Mouse (Mus musculus) brain, embryonic 14.5 days (tissue): ENCODE measurements around the gene Dab1. TPM values are rescaled to one million over a fixed set of nuclear protein-coding genes. Genes with fewer than 3 reads are reported as not detected.

Experiments
- DNase-seq: peaks from one replicate; pipeline ENCODE4 v3.0.0-alpha.2; 2011; ENCODE audit warnings: low read depth
- CTCF ChIP-seq: fragments of 200-500 bp; IDR thresholded peaks from 2 replicates; pipeline ENCODE4 v1.5.1; 2012; ENCODE audit warnings: inconsistent platforms, mild to moderate bottlenecking, moderate library complexity, borderline replicate concordance; ENCODE audit not compliant: insufficient read depth, insufficient read length; ENCODE audit errors: extremely low read depth
- POLR2A ChIP-seq: fragments of 200-500 bp; IDR thresholded peaks from 2 replicates; pipeline ENCODE4 v1.6.1; 2012; ENCODE audit warnings: mild to moderate bottlenecking, inconsistent platforms, borderline replicate concordance; ENCODE audit not compliant: poor library complexity, insufficient read depth, insufficient read length, severe bottlenecking; ENCODE audit errors: extremely low read depth
- polyA plus RNA-seq: library from polyadenylated mRNA; depleted of rRNA; stranded (reverse); fragments of >200 nt; gene quantifications from 2 replicates; pipeline ENCODE4 v1.2.3, GENCODE M21; 2012

Dab1 gene
- polyA plus RNA-seq, 1 experiment = 54.9 TPM

- DNase-seq = no peak
- TF ChIP-seq POLR2A (no peak), CTCF (no peak)
Observed at GRCm38 (mm10) chr4:104039588-104039987, 420.4 kb downstream of the Dab1 start.

- DNase-seq = peak; percentile 86
- TF ChIP-seq POLR2A = no peak
Observed at GRCm38 (mm10) chr4:104043441-104043840, 424.3 kb downstream of the Dab1 start.

GRCm38 (mm10) chr4:104044634-104045033 lies 425.5 kb downstream of the Dab1 start:
- peak; percentile 34 for DNase-seq
- TF ChIP-seq POLR2A (no peak), CTCF (no peak)

GRCm38 (mm10) chr4:104047966-104048804 lies 429.0 kb downstream of the Dab1 start:
- DNase-seq = no peak
- TF ChIP-seq POLR2A (no peak), CTCF (no peak)

GRCm38 (mm10) chr4:104057116-104057515 lies 438.0 kb downstream of the Dab1 start:
- no peak for DNase-seq
- TF ChIP-seq CTCF = no peak
- no peak for TF ChIP-seq POLR2A

GRCm38 (mm10) chr4:104059569-104059968 lies 440.4 kb downstream of the Dab1 start:
- TF ChIP-seq CTCF = no peak
- no peak for TF ChIP-seq POLR2A
- DNase-seq = peak; percentile 49

- peak; percentile 36 for DNase-seq
- TF ChIP-seq CTCF (no peak), POLR2A (no peak)
Observed at GRCm38 (mm10) chr4:104062356-104062755, 443.2 kb downstream of the Dab1 start.

- peak; percentile 62 for DNase-seq
Observed at GRCm38 (mm10) chr4:104066901-104067300, 447.7 kb downstream of the Dab1 start.

GRCm38 (mm10) chr4:104067748-104068147 lies 448.6 kb downstream of the Dab1 start:
- TF ChIP-seq CTCF (no peak), POLR2A (no peak)
- no peak for DNase-seq

More at GRCm38 (mm10) chr4:104066901-104067300, 447.7 kb downstream of the Dab1 start:
- TF ChIP-seq POLR2A (no peak), CTCF (no peak)

- no peak for TF ChIP-seq POLR2A
- no peak for TF ChIP-seq CTCF
Observed at GRCm38 (mm10) chr4:104071296-104071695, 452.1 kb downstream of the Dab1 start.

GRCm38 (mm10) chr4:104073920-104074459 lies 454.8 kb downstream of the Dab1 start:
- TF ChIP-seq CTCF = no peak
- TF ChIP-seq POLR2A = no peak
- peak; percentile 93 for DNase-seq

More at GRCm38 (mm10) chr4:104071296-104071695, 452.1 kb downstream of the Dab1 start:
- peak; percentile 47 for DNase-seq

GRCm38 (mm10) chr4:104077771-104078170 lies 458.6 kb downstream of the Dab1 start:
- peak; percentile 81 for DNase-seq
- TF ChIP-seq POLR2A (no peak), CTCF (no peak)

- DNase-seq = peak; percentile 31
- TF ChIP-seq CTCF (no peak), POLR2A (no peak)
Observed at GRCm38 (mm10) chr4:104106299-104106698, 487.1 kb downstream of the Dab1 start.

- TF ChIP-seq POLR2A (no peak), CTCF (no peak)
- DNase-seq = peak; percentile 43
Observed at GRCm38 (mm10) chr4:104111614-104112013, 492.5 kb downstream of the Dab1 start.
